Mouse (Mus musculus): ENCODE measurements around the gene Adarb1. TPM values are rescaled to one million over a fixed set of nuclear protein-coding genes. Genes with fewer than 3 reads are reported as not detected.

The Adarb1 gene
- polyA plus RNA-seq, 1 experiment from 2014 or later: 18.2 TPM

GRCm38 (mm10) chr10:77329446-77330094 lies 88.5 kb downstream of the Adarb1 start:
- WGBS: 76% methylated on average over 11 of the region's 11 CpGs
- H3K9ac ChIP-seq (ENCODE audit: low read depth, low read length): no peak overlapping the region
- H3K4me1 ChIP-seq (ENCODE audit: control insufficient read depth, insufficient read depth, low read length): no peaks in the 10 kb centered on the region; the same call in 1 of the 2 replicates
- H3K9me3 ChIP-seq (replicated peaks; ENCODE audit: control insufficient read depth, low read length, poor library complexity, severe bottlenecking): no peaks in the 10 kb centered on the region
- no peak overlapping the region for H3K4me2 ChIP-seq (ENCODE audit: low read length)
- H3K36me3 ChIP-seq (ENCODE audit: control insufficient read depth, insufficient read depth, low read length): no peaks in the 10 kb centered on the region
- H3K27me3 ChIP-seq (ENCODE audit: control insufficient read depth, insufficient read depth, low read depth, low read length): no peaks in the 10 kb centered on the region
- no peak overlapping the region for H3K4me3 ChIP-seq (ENCODE audit: low read depth, low read length)
- no peak overlapping the region for H3K27ac ChIP-seq (ENCODE audit: low read length)
- ATAC-seq: no peak

DNA sequence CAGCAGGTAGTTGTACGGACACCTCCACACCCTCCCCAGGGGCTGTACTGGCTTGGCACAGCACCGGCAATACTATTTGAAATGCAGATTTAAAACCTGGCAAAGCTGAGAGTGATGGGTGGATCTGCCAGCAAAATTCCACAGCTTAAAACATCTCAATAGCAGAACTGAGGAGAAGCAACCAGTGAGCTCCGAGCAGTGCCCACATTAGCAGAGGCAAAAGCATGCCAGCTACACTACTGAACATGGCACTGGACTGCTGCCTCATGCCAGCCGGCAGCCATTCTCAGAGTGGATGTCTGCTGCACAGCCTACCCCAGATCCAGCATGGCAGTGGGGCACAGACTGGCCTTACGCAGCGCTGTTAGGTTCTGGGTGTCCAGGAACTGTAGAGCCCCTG lies 93.4 kb downstream of the Adarb1 start:
- no peak overlapping the region for H3K4me2 ChIP-seq (ENCODE audit: low read length)
- no peak overlapping the region for H3K4me3 ChIP-seq (ENCODE audit: low read depth, low read length)
- no peaks in the 10 kb centered on the region for H3K27me3 ChIP-seq (ENCODE audit: control insufficient read depth, insufficient read depth, low read depth, low read length)
- H3K9me3 ChIP-seq (replicated peaks; ENCODE audit: control insufficient read depth, low read length, poor library complexity, severe bottlenecking): no peaks in the 10 kb centered on the region
- H3K4me1 ChIP-seq (ENCODE audit: control insufficient read depth, insufficient read depth, low read length): no peaks in the 10 kb centered on the region; the same call in 1 of the 2 replicates
- no peak overlapping the region for H3K27ac ChIP-seq (ENCODE audit: low read length)
- ATAC-seq: no peak
- H3K36me3 ChIP-seq (ENCODE audit: control insufficient read depth, insufficient read depth, low read length): no peaks in the 10 kb centered on the region
- no peak overlapping the region for H3K9ac ChIP-seq (ENCODE audit: low read depth, low read length)
- 72% methylated on average over 6 of the region's 6 CpGs for WGBS

DNA sequence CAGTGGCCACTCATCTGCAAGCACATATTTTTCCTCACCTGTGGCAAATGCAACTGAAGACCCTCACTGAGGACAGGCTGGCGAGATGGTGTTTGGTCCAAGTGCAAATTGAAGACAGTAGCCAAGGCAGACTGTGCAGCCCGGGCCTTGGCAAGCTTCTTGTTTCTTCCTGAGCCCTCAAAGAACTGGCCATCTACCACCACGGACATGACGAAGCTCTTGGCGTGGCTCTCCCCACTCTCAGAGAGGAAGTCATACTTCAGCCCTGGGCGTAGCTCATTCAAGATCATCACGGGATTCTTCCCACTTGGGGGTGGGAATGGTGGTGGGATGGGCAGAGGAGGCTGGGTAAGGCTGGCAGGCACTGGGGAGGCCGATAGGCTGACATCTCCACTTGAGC lies 96.5 kb downstream of the Adarb1 start:
- Histone ChIP-seq H3K27ac (ENCODE audit: low read length) (no peak overlapping the region), H3K9me3 (replicated peaks; ENCODE audit: control insufficient read depth, low read length, poor library complexity, severe bottlenecking) (no peaks in the 10 kb centered on the region), H3K4me1 (ENCODE audit: control insufficient read depth, insufficient read depth, low read length) (no peaks in the 10 kb centered on the region; the same call in 1 of the 2 replicates), H3K4me3 (ENCODE audit: low read depth, low read length) (no peak overlapping the region), H3K27me3 (ENCODE audit: control insufficient read depth, insufficient read depth, low read depth, low read length) (no peaks in the 10 kb centered on the region), H3K36me3 (ENCODE audit: control insufficient read depth, insufficient read depth, low read length) (no peaks in the 10 kb centered on the region), H3K4me2 (ENCODE audit: low read length) (no peak overlapping the region), H3K9ac (ENCODE audit: low read depth, low read length) (no peak overlapping the region)
- no peak for ATAC-seq
- WGBS: 91% methylated on average over 8 of the region's 8 CpGs

- no peaks in the 10 kb centered on the region; the same call in 1 of the 2 replicates for H3K4me1 ChIP-seq (ENCODE audit: control insufficient read depth, insufficient read depth, low read length)
- H3K9ac ChIP-seq (ENCODE audit: low read depth, low read length): no peak overlapping the region
- no peak overlapping the region for H3K4me3 ChIP-seq (ENCODE audit: low read depth, low read length)
- no peak for ATAC-seq
- WGBS: 75% methylated on average over 1 of the region's 1 CpGs
- no peak overlapping the region for H3K4me2 ChIP-seq (ENCODE audit: low read length)
- no peak overlapping the region for H3K27ac ChIP-seq (ENCODE audit: low read length)
- H3K9me3 ChIP-seq (replicated peaks; ENCODE audit: control insufficient read depth, low read length, poor library complexity, severe bottlenecking): no peaks in the 10 kb centered on the region
- H3K36me3 ChIP-seq (ENCODE audit: control insufficient read depth, insufficient read depth, low read length): no peaks in the 10 kb centered on the region
- H3K27me3 ChIP-seq (ENCODE audit: control insufficient read depth, insufficient read depth, low read depth, low read length): no peaks in the 10 kb centered on the region
These were observed 97.1 kb downstream of the Adarb1 start for GRCm38 (mm10) chr10:77321001-77321400.

GRCm38 (mm10) chr10:77315682-77316081 lies 102.4 kb downstream of the Adarb1 start:
- no peaks in the 10 kb centered on the region for H3K27me3 ChIP-seq (ENCODE audit: control insufficient read depth, insufficient read depth, low read depth, low read length)
- ATAC-seq: no peak
- H3K9me3 ChIP-seq (replicated peaks; ENCODE audit: control insufficient read depth, low read length, poor library complexity, severe bottlenecking): no peaks in the 10 kb centered on the region
- no peak overlapping the region for H3K27ac ChIP-seq (ENCODE audit: low read length)
- H3K4me2 ChIP-seq (ENCODE audit: low read length): no peak overlapping the region
- 0 out of 2 replicates have a peak, but pooled peaks cover 4% of the 10 kb centered on the region for H3K36me3 ChIP-seq (ENCODE audit: control insufficient read depth, insufficient read depth, low read length)
- whole genome bisulfite sequencing: 97% methylated on average over 2 of the region's 2 CpGs
- H3K4me1 ChIP-seq (ENCODE audit: control insufficient read depth, insufficient read depth, low read length): no peaks in the 10 kb centered on the region
- H3K4me3 ChIP-seq (ENCODE audit: low read depth, low read length): no peak overlapping the region
- no peak overlapping the region for H3K9ac ChIP-seq (ENCODE audit: low read depth, low read length)

DNA sequence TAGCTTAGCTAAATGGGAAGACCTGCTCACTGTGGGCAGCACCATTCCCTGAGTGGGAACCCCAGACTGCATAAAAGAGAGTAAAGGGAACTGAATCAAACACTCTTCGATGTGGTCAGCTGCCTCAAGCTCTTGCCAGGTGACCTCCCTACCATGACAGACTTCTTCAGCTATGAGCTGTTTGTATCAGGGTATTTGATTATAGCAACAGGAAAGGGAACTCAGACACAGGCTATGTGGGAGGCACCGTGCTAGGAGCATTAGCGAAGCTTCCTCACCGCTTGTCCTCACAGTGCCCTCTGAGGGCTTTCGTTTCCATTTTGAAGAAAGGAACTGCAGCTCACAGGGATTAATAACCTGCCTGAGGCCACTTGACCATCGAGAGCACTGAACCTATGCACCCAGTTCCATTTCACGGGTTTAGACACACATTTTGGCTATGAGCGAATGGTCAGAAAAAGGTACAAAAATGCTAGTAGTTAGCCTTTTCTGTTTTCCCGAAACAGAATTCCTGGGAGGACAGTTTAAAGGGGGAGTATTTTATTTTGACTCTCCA lies 103.3 kb downstream of the Adarb1 start:
- Histone ChIP-seq H3K27me3 (ENCODE audit: control insufficient read depth, insufficient read depth, low read depth, low read length) (no peaks in the 10 kb centered on the region), H3K4me1 (ENCODE audit: control insufficient read depth, insufficient read depth, low read length) (no peaks in the 10 kb centered on the region), H3K4me3 (ENCODE audit: low read depth, low read length) (no peak overlapping the region), H3K9ac (ENCODE audit: low read depth, low read length) (no peak overlapping the region), H3K36me3 (ENCODE audit: control insufficient read depth, insufficient read depth, low read length) (0 out of 2 replicates have a peak, but pooled peaks cover 6% of the 10 kb centered on the region), H3K9me3 (replicated peaks; ENCODE audit: control insufficient read depth, low read length, poor library complexity, severe bottlenecking) (no peaks in the 10 kb centered on the region), H3K27ac (ENCODE audit: low read length) (no peak overlapping the region), H3K4me2 (ENCODE audit: low read length) (no peak overlapping the region)
- ATAC-seq: no peak
- 88% methylated on average over 9 of the region's 9 CpGs for WGBS

DNA sequence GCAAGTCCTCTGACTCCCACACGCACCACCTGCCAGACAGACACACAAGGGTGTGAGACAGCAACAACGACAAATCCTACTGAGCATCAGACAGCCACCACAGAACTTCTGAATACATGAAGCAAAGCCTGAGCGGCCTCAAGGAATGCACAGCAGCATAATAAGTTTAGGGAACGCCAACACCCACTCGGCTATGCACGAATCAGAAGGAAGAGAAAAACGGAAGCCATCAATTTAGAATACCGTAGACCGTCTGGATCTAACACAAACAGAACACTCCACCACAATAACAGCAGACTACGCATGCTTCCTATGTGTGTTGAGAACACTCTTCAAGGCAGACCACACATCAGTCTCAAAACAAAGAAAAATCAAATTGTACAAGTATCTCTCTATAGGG lies 109.1 kb downstream of the Adarb1 start:
- no peak overlapping the region for H3K4me3 ChIP-seq (ENCODE audit: low read depth, low read length)
- no peak overlapping the region for H3K4me2 ChIP-seq (ENCODE audit: low read length)
- H3K4me1 ChIP-seq (ENCODE audit: control insufficient read depth, insufficient read depth, low read length): peaks cover 7% of the 10 kb centered on the region
- 0 out of 2 replicates have a peak, but pooled peaks cover 6% of the 10 kb centered on the region for H3K36me3 ChIP-seq (ENCODE audit: control insufficient read depth, insufficient read depth, low read length)
- no peaks in the 10 kb centered on the region for H3K27me3 ChIP-seq (ENCODE audit: control insufficient read depth, insufficient read depth, low read depth, low read length)
- no peak for ATAC-seq
- H3K9ac ChIP-seq (ENCODE audit: low read depth, low read length): no peak overlapping the region
- 71% methylated on average over 10 of the region's 10 CpGs for WGBS
- H3K27ac ChIP-seq (ENCODE audit: low read length): no peak overlapping the region
- no peaks in the 10 kb centered on the region for H3K9me3 ChIP-seq (replicated peaks; ENCODE audit: control insufficient read depth, low read length, poor library complexity, severe bottlenecking)

DNA sequence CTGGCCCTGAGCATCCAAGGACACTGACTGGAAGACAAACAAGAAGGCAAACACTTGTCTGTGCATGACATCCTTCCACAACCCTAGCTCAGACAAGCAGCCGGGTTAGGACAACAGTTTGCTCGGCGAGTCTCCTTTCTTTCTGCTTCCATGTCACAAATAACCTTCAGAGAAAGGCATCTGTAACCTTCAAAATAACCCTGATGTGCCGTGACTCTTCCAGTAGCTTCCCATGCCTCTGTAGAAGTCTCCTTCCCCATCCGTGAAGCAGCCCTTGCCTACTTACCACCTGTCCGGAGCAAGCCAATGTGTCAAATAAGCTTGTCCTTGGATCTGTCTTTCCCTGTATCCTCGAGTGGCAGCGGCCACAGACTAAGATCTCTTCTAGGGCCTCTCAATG lies 112.3 kb downstream of the Adarb1 start:
- Histone ChIP-seq H3K4me1 (ENCODE audit: control insufficient read depth, insufficient read depth, low read length) (peaks cover 7% of the 10 kb centered on the region), H3K4me3 (ENCODE audit: low read depth, low read length) (no peak overlapping the region), H3K4me2 (ENCODE audit: low read length) (no peak overlapping the region), H3K9me3 (replicated peaks; ENCODE audit: control insufficient read depth, low read length, poor library complexity, severe bottlenecking) (no peaks in the 10 kb centered on the region), H3K9ac (ENCODE audit: low read depth, low read length) (no peak overlapping the region), H3K36me3 (ENCODE audit: control insufficient read depth, insufficient read depth, low read length) (peaks cover 8% of the 10 kb centered on the region; the same call in 1 of the 2 replicates), H3K27me3 (ENCODE audit: control insufficient read depth, insufficient read depth, low read depth, low read length) (no peaks in the 10 kb centered on the region), H3K27ac (ENCODE audit: low read length) (0 out of 2 replicates have a peak overlapping the region, but pooled peaks have one; percentile 6)
- ATAC-seq: no peak
- 79% methylated on average over 8 of the region's 8 CpGs for WGBS

DNA sequence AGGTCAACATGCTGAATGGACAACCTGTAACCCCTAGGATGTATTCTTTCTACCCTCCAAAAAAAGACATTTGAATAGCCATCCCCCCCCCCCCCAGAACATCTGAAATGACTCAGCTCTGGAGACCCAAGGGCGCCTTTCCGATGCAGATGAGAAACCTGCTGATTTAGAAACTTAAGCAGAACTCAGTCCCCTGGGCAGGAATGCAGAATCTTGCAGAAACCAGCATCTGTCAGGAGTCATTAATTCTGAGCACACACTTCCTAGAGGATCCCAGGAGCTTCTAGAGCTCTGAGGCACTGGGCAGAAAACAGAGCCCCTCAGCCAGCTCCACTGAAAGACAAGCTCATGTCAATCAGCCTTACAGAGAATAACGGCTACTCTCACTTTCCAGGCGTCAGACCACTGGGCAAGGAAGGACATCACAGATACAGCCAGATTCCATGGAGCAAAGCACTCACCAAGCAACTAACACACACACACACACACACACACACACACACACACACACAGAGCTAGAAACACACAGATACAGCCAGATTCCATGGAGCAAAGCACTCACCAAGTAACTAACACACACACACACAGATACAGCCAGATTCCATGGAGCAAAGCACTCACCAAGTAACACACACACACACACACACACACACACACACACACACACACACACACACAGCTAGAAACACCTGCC lies 113.1 kb downstream of the Adarb1 start:
- Histone ChIP-seq H3K27me3 (ENCODE audit: control insufficient read depth, insufficient read depth, low read depth, low read length) (no peaks in the 10 kb centered on the region), H3K4me3 (ENCODE audit: low read depth, low read length) (no peak overlapping the region), H3K4me1 (ENCODE audit: control insufficient read depth, insufficient read depth, low read length) (peaks cover 7% of the 10 kb centered on the region), H3K36me3 (ENCODE audit: control insufficient read depth, insufficient read depth, low read length) (peaks cover 9% of the 10 kb centered on the region), H3K4me2 (ENCODE audit: low read length) (no peak overlapping the region), H3K9me3 (replicated peaks; ENCODE audit: control insufficient read depth, low read length, poor library complexity, severe bottlenecking) (no peaks in the 10 kb centered on the region), H3K27ac (ENCODE audit: low read length) (peak overlapping the region; percentile 62; the same call in 1 of the 2 replicates), H3K9ac (ENCODE audit: low read depth, low read length) (no peak overlapping the region)
- ATAC-seq: peak; percentile 85
- WGBS: 14% methylated on average over 4 of the region's 4 CpGs

Measured in midbrain, embryonic 16.5 days (tissue).